Mouse (Mus musculus) cerebellum, adult 2 months (tissue): Measurements from ENCODE around the gene Xbp1.

Experiments
- CTCF ChIP-seq: fragments of 200-500 bp; IDR thresholded peaks from 2 replicates; pipeline ENCODE4 v1.5.1; 2011; ENCODE audit warnings: low read depth, mild to moderate bottlenecking, control low read depth, low read length, moderate library complexity, borderline replicate concordance; ENCODE audit not compliant: insufficient read depth
- POLR2A ChIP-seq: fragments of 200-500 bp; IDR thresholded peaks from 2 replicates; pipeline ENCODE4 v1.6.1; 2011; ENCODE audit warnings: low read length, control low read depth, borderline replicate concordance; ENCODE audit not compliant: insufficient read depth

DNA sequence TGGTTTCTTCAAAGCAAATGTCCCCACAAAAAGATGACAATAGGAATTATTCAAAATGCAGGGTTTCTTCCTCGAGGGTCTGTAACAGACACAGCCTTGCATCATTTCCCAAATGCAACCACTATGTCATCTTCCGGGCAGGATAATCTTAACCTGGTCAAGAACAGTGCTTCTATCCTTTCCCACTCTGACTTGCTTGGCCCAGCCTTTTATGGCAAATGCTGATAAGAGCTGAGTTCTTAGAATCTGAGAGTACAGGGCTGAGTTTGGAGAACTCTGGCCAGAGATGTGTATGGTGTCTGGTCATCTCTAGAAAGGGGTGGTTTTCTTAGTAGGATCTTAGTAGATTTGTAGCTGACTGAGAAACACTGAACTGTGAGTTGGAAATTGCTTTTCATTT lies 53.4 kb downstream of the Xbp1 start:
- TF ChIP-seq POLR2A: no peak
- no peak for TF ChIP-seq CTCF
